Mouse (Mus musculus) limb, embryonic 10.5 days (tissue): ENCODE results near the gene Rbfox2. TPM values are rescaled to one million over a fixed set of nuclear protein-coding genes. Genes with fewer than 3 reads are reported as not detected.

Experiments used
- DNase-seq: peaks from one replicate; pipeline ENCODE4 v3.0.0-alpha.2; 2017; ENCODE audit warnings: low spot score
- H3K27ac ChIP-seq: fragments of 300-500 bp; sonication (generic); 2 replicates; pipeline ENCODE4 v1.5.1; 2016; ENCODE audit warnings: mild to moderate bottlenecking
- H3K27me3 ChIP-seq: fragments of 300-500 bp; sonication (generic); 2 replicates; pipeline ENCODE4 v1.6.1; 2016; ENCODE audit warnings: low read depth, mild to moderate bottlenecking; ENCODE audit not compliant: poor library complexity, severe bottlenecking
- H3K36me3 ChIP-seq: fragments of 300-500 bp; sonication (generic); 2 replicates; pipeline ENCODE4 v1.6.1; 2016; ENCODE audit warnings: mild to moderate bottlenecking, moderate library complexity
- H3K4me1 ChIP-seq: fragments of 300-500 bp; sonication (generic); 2 replicates; pipeline ENCODE4 v1.6.1; 2016
- H3K4me3 ChIP-seq: fragments of 300-500 bp; sonication (generic); 2 replicates; pipeline ENCODE4 v1.5.1; 2016; ENCODE audit warnings: mild to moderate bottlenecking, moderate library complexity
- H3K9me3 ChIP-seq: fragments of 300-500 bp; sonication (generic); replicated peaks from 2 replicates; pipeline ENCODE4 v1.6.1; 2016; ENCODE audit warnings: mild to moderate bottlenecking
- WGBS: fragments of 180-500 bp; shearing (Covaris S2); methylation state at CpG from one replicate; pipeline ENCODE4 v1.1.7; 2016; 5-methylcytosine and 5-hydroxymethylcytosine counted together
- polyA plus RNA-seq: library from polyadenylated mRNA; unstranded; fragments of >200 nt; fragmentation: Nextera tagmentation; extraction: Ambion mirVana; gene quantifications from 2 replicates; pipeline ENCODE4 v1.2.1, GENCODE M21; 2016

Rbfox2 gene
- polyA plus RNA-seq, 1 experiment from 2014 or later, result 62.6 TPM

DNA sequence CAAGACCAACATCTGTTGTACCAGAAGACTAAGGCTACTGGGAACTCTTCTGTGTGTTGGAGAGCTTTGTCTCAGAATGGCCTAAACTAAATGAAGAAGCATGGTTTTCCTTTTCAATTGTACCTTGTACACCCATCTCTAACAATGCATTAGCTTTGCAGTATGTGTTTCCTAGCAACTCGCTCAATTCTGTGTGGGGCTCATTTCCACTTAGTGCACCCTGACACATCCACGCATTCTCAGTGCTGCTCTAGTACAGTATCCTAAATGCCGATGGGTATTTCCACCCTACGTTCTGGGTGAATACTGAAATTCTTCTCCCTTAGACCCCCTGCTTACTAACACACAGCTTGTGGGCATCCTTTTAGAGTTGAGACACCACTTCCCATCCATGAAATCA is 71.3 kb downstream of the Rbfox2 start:
- H3K27ac ChIP-seq, result peak overlapping the region; percentile 48; the same call in 1 of the 2 replicates
- no peaks in the 10 kb centered on the region for H3K27me3 ChIP-seq
- 94% methylated on average over 4 of the region's 4 CpGs for WGBS
- no peak overlapping the region for H3K4me3 ChIP-seq
- peaks cover 43% of the 10 kb centered on the region for H3K4me1 ChIP-seq
- no peak for DNase-seq
- H3K36me3 ChIP-seq, result no peaks in the 10 kb centered on the region
- H3K9me3 ChIP-seq, result no peaks in the 10 kb centered on the region

- no peak overlapping the region for H3K4me3 ChIP-seq
- 69% methylated on average over 4 of the region's 4 CpGs for WGBS
Measured at GRCm38 (mm10) chr15:77234296-77234695, 72.5 kb downstream of the Rbfox2 start.

DNA sequence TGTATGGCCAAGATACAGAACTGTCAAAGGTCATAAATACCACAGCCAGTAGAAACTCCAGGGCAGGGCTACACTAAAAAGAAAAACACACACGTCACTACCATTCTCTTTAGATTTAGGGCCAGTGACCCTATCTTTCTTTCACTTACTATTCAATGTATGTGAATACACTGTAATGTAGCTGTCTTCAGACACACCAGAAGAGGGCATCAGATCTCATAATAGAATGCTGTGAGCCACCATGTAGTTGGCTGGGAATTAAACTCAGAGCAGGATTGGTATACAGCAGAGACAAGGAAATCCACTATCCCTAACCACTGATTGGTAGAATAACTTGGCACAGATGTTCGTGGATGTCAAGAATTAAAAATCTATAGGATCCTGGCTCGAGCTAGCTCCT is 76.7 kb downstream of the Rbfox2 start:
- Histone ChIP-seq H3K4me3 (no peak overlapping the region), H3K4me1 (peaks cover 37% of the 10 kb centered on the region), H3K27me3 (no peaks in the 10 kb centered on the region), H3K9me3 (no peaks in the 10 kb centered on the region), H3K36me3 (peaks cover 20% of the 10 kb centered on the region), H3K27ac (no peak overlapping the region)
- no peak for DNase-seq
- WGBS, result 79% methylated on average over 3 of the region's 3 CpGs

More at GRCm38 (mm10) chr15:77234296-77234695, 72.5 kb downstream of the Rbfox2 start:
- no peak for DNase-seq
- no peaks in the 10 kb centered on the region for H3K27me3 ChIP-seq
- H3K27ac ChIP-seq, result no peak overlapping the region
- H3K36me3 ChIP-seq, result 0 out of 2 replicates have a peak, but pooled peaks cover 7% of the 10 kb centered on the region
- H3K4me1 ChIP-seq, result peaks cover 35% of the 10 kb centered on the region
- H3K9me3 ChIP-seq, result no peaks in the 10 kb centered on the region

GRCm38 (mm10) chr15:77226831-77227354 is 79.9 kb downstream of the Rbfox2 start:
- Histone ChIP-seq H3K4me1 (peaks cover 21% of the 10 kb centered on the region), H3K27ac (peak overlapping the region; percentile 33; the same call in 1 of the 2 replicates)
- 51% methylated on average over 7 of the region's 7 CpGs for WGBS

DNA sequence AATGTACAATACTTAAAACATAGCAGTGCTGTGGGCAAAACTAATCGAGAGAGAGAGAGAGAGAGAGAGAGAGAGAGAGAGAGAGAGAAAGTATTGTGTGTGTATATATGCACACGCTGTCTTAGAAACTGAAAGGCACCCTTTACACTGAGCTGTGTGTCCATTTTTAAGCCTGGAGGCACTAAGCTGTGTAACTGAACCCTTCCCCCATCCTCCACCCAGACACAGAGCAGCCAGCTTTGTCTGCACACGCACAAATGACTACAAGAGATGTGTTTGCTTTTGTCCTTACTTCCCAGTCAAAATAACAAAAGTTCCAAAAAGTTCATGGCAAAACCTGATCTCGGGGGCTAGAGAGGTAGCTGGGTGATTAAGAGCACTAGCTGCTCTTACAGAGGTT is 80.9 kb downstream of the Rbfox2 start:
- DNase-seq, result no peak
- no peaks in the 10 kb centered on the region for H3K9me3 ChIP-seq
- no peaks in the 10 kb centered on the region for H3K27me3 ChIP-seq
- 0 out of 2 replicates have a peak overlapping the region, but pooled peaks have one; percentile 42 for H3K27ac ChIP-seq
- no peak overlapping the region for H3K4me3 ChIP-seq
- H3K4me1 ChIP-seq, result peaks cover 16% of the 10 kb centered on the region
- WGBS, result 67% methylated on average over 4 of the region's 4 CpGs
- peaks cover 22% of the 10 kb centered on the region for H3K36me3 ChIP-seq

More at GRCm38 (mm10) chr15:77226831-77227354, 79.9 kb downstream of the Rbfox2 start:
- no peak for DNase-seq
- Histone ChIP-seq H3K4me3 (no peak overlapping the region), H3K36me3 (peaks cover 21% of the 10 kb centered on the region), H3K27me3 (no peaks in the 10 kb centered on the region), H3K9me3 (no peaks in the 10 kb centered on the region)

GRCm38 (mm10) chr15:77225274-77225673 is 81.5 kb downstream of the Rbfox2 start:
- H3K27ac ChIP-seq, result no peak overlapping the region
- peaks cover 18% of the 10 kb centered on the region for H3K4me1 ChIP-seq
- H3K27me3 ChIP-seq, result no peaks in the 10 kb centered on the region
- no peak overlapping the region for H3K4me3 ChIP-seq
- H3K9me3 ChIP-seq, result no peaks in the 10 kb centered on the region
- peak; percentile 54 for DNase-seq
- peaks cover 20% of the 10 kb centered on the region for H3K36me3 ChIP-seq

- Histone ChIP-seq H3K4me1 (peaks cover 44% of the 10 kb centered on the region), H3K27ac (no peak overlapping the region), H3K4me3 (no peak overlapping the region), H3K27me3 (no peaks in the 10 kb centered on the region), H3K36me3 (0 out of 2 replicates have a peak, but pooled peaks cover 2% of the 10 kb centered on the region), H3K9me3 (no peaks in the 10 kb centered on the region)
- WGBS, result 85% methylated on average over 4 of the region's 4 CpGs
- DNase-seq, result no peak
Measured at GRCm38 (mm10) chr15:77220833-77221232, 86.0 kb downstream of the Rbfox2 start.

DNA sequence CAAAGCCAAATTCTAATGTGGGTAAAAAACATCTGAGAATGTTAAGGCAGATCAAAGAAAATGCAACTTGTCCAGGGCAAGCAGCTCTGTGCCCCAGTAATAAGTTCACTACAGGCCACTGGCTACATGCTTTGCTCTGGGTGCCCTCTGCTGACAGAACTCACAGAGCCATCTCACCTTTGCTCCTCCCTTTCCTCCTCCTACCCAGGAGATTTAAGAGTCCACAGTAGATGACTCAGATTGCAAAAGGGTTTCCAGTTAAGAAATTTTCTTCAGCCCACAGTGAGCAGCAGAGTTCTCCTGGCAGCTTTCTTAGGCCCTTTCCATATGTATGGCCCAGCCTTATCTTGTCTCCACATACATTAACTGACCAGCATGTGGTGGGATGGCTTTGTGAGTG is 86.7 kb downstream of the Rbfox2 start:
- Histone ChIP-seq H3K36me3 (0 out of 2 replicates have a peak, but pooled peaks cover 2% of the 10 kb centered on the region), H3K4me3 (no peak overlapping the region), H3K27ac (no peak overlapping the region), H3K4me1 (peaks cover 44% of the 10 kb centered on the region), H3K9me3 (no peaks in the 10 kb centered on the region), H3K27me3 (no peaks in the 10 kb centered on the region)
- no peak for DNase-seq

GRCm38 (mm10) chr15:77219571-77219970 is 87.2 kb downstream of the Rbfox2 start:
- 79% methylated on average over 1 of the region's 1 CpGs for WGBS
- Histone ChIP-seq H3K4me3 (no peak overlapping the region), H3K36me3 (0 out of 2 replicates have a peak, but pooled peaks cover 2% of the 10 kb centered on the region), H3K9me3 (no peaks in the 10 kb centered on the region), H3K27me3 (no peaks in the 10 kb centered on the region), H3K27ac (no peak overlapping the region), H3K4me1 (peaks cover 50% of the 10 kb centered on the region)
- DNase-seq, result no peak

DNA sequence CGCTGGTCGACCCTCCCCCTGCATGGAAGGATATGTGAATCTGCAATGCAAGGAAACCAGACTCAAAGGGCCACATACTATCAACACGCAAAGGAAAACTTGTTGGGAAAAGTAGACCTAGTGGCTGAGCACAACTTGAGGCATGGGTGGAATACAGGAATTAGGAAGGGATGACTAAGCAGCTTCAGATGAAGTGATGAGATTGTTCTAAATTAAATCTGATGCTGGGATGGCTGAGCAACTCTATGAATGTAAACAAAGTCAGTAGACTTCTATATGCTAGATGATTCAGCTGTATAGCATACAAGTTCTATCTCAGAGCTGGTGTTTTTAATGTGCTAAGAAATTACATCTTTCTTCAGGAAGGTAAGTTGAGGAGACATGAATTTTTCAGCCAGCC is 88.8 kb downstream of the Rbfox2 start:
- Histone ChIP-seq H3K36me3 (0 out of 2 replicates have a peak, but pooled peaks cover 2% of the 10 kb centered on the region), H3K27ac (no peak overlapping the region), H3K9me3 (no peaks in the 10 kb centered on the region), H3K4me3 (no peak overlapping the region), H3K4me1 (peaks cover 66% of the 10 kb centered on the region), H3K27me3 (no peaks in the 10 kb centered on the region)
- no peak for DNase-seq
- WGBS, result 92% methylated on average over 3 of the region's 3 CpGs

- peaks cover 70% of the 10 kb centered on the region for H3K4me1 ChIP-seq
- no peak for DNase-seq
- H3K36me3 ChIP-seq, result 0 out of 2 replicates have a peak, but pooled peaks cover 2% of the 10 kb centered on the region
- H3K4me3 ChIP-seq, result no peak overlapping the region
- WGBS, result 64% methylated on average over 1 of the region's 1 CpGs
- no peak overlapping the region for H3K27ac ChIP-seq
- H3K9me3 ChIP-seq, result no peaks in the 10 kb centered on the region
- H3K27me3 ChIP-seq, result no peaks in the 10 kb centered on the region
Measured at GRCm38 (mm10) chr15:77217523-77217922, 89.3 kb downstream of the Rbfox2 start.

DNA sequence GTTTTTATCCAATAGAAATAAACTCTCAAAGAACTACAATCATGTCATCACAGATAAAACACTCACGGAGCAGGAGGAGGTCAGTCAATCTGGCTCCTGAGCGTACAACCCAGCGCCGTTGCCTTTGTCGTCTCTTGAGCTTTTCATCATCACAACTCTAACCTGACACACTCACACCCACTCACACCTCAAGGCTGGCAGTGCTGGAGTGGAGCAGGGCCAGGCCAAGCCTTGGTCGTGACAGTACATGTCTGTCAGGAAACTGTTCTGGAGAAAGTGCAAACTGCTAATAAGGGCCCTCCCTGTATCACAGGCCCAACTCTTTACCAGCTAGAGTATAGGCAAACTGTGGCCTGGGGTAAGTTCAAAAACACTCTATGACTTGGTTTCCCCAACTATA is 90.1 kb downstream of the Rbfox2 start:
- Histone ChIP-seq H3K4me3 (no peak overlapping the region), H3K4me1 (peaks cover 74% of the 10 kb centered on the region), H3K27ac (no peak overlapping the region), H3K9me3 (no peaks in the 10 kb centered on the region), H3K27me3 (no peaks in the 10 kb centered on the region), H3K36me3 (no peaks in the 10 kb centered on the region)
- DNase-seq, result no peak
- WGBS, result 78% methylated on average over 6 of the region's 6 CpGs

DNA sequence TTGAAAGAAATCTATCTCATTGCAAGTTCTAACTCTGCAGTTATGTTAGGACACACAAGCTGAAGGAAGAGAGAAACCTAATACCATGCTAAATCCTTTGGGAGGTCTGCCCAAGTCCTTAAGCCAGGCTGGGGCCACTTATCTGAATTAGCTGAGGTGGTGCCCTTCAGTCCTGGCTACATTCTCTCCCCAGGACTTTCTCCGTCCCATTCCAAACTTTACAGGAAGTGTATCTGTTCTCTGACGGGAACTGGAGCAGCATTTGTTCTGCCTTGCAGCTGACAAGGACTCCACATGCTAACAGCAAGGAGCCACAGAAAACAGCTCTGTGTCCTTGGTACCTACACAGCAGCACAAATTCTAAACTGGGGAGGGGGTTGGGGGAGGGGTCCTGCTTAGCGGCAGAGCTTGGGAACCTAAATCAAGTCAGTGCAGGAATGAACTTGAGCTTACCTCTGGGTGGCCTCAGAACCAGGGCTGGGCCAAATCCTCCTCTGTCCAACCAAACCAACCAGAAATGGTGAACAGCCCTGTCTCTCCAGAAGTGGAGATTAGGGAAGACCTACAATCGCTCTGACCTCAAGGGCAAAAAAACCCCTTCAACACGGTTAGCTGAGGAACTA is 91.5 kb downstream of the Rbfox2 start:
- H3K4me3 ChIP-seq, result peak overlapping the region; percentile 37

More for the DNA sequence above, 91.5 kb downstream of the Rbfox2 start:
- WGBS, result 2% methylated on average over 5 of the region's 5 CpGs
- Histone ChIP-seq H3K27ac (peak overlapping the region; percentile 72), H3K27me3 (no peaks in the 10 kb centered on the region), H3K36me3 (no peaks in the 10 kb centered on the region), H3K9me3 (no peaks in the 10 kb centered on the region), H3K4me1 (peaks cover 71% of the 10 kb centered on the region)
- peak; percentile 46 for DNase-seq
